Mouse (Mus musculus): ENCODE data around the gene Npcd. TPM values are rescaled to one million over a fixed set of nuclear protein-coding genes. Genes with fewer than 3 reads are reported as not detected.

Gene Npcd
- polyA plus RNA-seq, 1 experiment from 2014 or later = 2.5 TPM

GRCm38 (mm10) chr15:79768302-79768701 lies 65.7 kb downstream of the Npcd start:
- WGBS = 63% methylated on average over 6 of the region's 6 CpGs
- no peaks in the 10 kb centered on the region for H3K9me3 ChIP-seq (ENCODE audit: control insufficient read depth, low read length)
- no peak overlapping the region for H3K9ac ChIP-seq (replicated peaks; ENCODE audit: low read depth, low read length)

GRCm38 (mm10) chr15:79767327-79767961 lies 66.6 kb downstream of the Npcd start:
- no peak for ATAC-seq (ENCODE audit: low read depth)
- Histone ChIP-seq H3K27ac (ENCODE audit: low read depth, low read length) (no peak overlapping the region), H3K27me3 (ENCODE audit: control insufficient read depth, insufficient read depth, low read length) (no peaks in the 10 kb centered on the region), H3K4me3 (ENCODE audit: low read depth, low read length) (no peak overlapping the region), H3K4me2 (ENCODE audit: low read depth, low read length) (no peak overlapping the region), H3K9me3 (ENCODE audit: control insufficient read depth, low read length) (no peaks in the 10 kb centered on the region), H3K4me1 (ENCODE audit: control insufficient read depth, insufficient read depth, low read length) (peaks cover 5% of the 10 kb centered on the region; the same call in 1 of the 2 replicates), H3K36me3 (ENCODE audit: control insufficient read depth, insufficient read depth, low read length) (peaks cover 12% of the 10 kb centered on the region; the same call in 1 of the 2 replicates), H3K9ac (replicated peaks; ENCODE audit: low read depth, low read length) (no peak overlapping the region)
- 79% methylated on average over 16 of the region's 16 CpGs for WGBS

More at GRCm38 (mm10) chr15:79768302-79768701, 65.7 kb downstream of the Npcd start:
- H3K4me2 ChIP-seq (ENCODE audit: low read depth, low read length) = no peak overlapping the region
- ATAC-seq (ENCODE audit: low read depth) = no peak
- no peaks in the 10 kb centered on the region for H3K27me3 ChIP-seq (ENCODE audit: control insufficient read depth, insufficient read depth, low read length)
- H3K27ac ChIP-seq (ENCODE audit: low read depth, low read length) = no peak overlapping the region
- H3K4me3 ChIP-seq (ENCODE audit: low read depth, low read length) = no peak overlapping the region
- peaks cover 6% of the 10 kb centered on the region; the same call in 1 of the 2 replicates for H3K36me3 ChIP-seq (ENCODE audit: control insufficient read depth, insufficient read depth, low read length)
- peaks cover 6% of the 10 kb centered on the region for H3K4me1 ChIP-seq (ENCODE audit: control insufficient read depth, insufficient read depth, low read length)

- Histone ChIP-seq H3K27ac (ENCODE audit: low read depth, low read length) (no peak overlapping the region), H3K4me1 (ENCODE audit: control insufficient read depth, insufficient read depth, low read length) (peaks cover 5% of the 10 kb centered on the region; the same call in 1 of the 2 replicates), H3K36me3 (ENCODE audit: control insufficient read depth, insufficient read depth, low read length) (peaks cover 17% of the 10 kb centered on the region; the same call in 1 of the 2 replicates), H3K4me3 (ENCODE audit: low read depth, low read length) (no peak overlapping the region), H3K27me3 (ENCODE audit: control insufficient read depth, insufficient read depth, low read length) (no peaks in the 10 kb centered on the region), H3K4me2 (ENCODE audit: low read depth, low read length) (no peak overlapping the region), H3K9ac (replicated peaks; ENCODE audit: low read depth, low read length) (no peak overlapping the region), H3K9me3 (ENCODE audit: control insufficient read depth, low read length) (no peaks in the 10 kb centered on the region)
- ATAC-seq (ENCODE audit: low read depth) = no peak
- WGBS = 83% methylated on average over 10 of the region's 10 CpGs
These were observed 67.4 kb downstream of the Npcd start for GRCm38 (mm10) chr15:79766586-79767071.

GRCm38 (mm10) chr15:79766168-79766567 lies 67.9 kb downstream of the Npcd start:
- no peak for ATAC-seq (ENCODE audit: low read depth)
- Histone ChIP-seq H3K4me1 (ENCODE audit: control insufficient read depth, insufficient read depth, low read length) (peaks cover 5% of the 10 kb centered on the region; the same call in 1 of the 2 replicates), H3K27me3 (ENCODE audit: control insufficient read depth, insufficient read depth, low read length) (no peaks in the 10 kb centered on the region), H3K27ac (ENCODE audit: low read depth, low read length) (no peak overlapping the region), H3K4me3 (ENCODE audit: low read depth, low read length) (no peak overlapping the region), H3K36me3 (ENCODE audit: control insufficient read depth, insufficient read depth, low read length) (peaks cover 17% of the 10 kb centered on the region; the same call in 1 of the 2 replicates), H3K9me3 (ENCODE audit: control insufficient read depth, low read length) (no peaks in the 10 kb centered on the region), H3K9ac (replicated peaks; ENCODE audit: low read depth, low read length) (no peak overlapping the region), H3K4me2 (ENCODE audit: low read depth, low read length) (no peak overlapping the region)
- 62% methylated on average over 10 of the region's 10 CpGs for WGBS

- H3K9ac ChIP-seq (replicated peaks; ENCODE audit: low read depth, low read length) = no peak overlapping the region
- H3K4me3 ChIP-seq (ENCODE audit: low read depth, low read length) = no peak overlapping the region
- WGBS = 77% methylated on average over 2 of the region's 2 CpGs
- no peak overlapping the region for H3K4me2 ChIP-seq (ENCODE audit: low read depth, low read length)
- H3K36me3 ChIP-seq (ENCODE audit: control insufficient read depth, insufficient read depth, low read length) = peaks cover 17% of the 10 kb centered on the region; the same call in 1 of the 2 replicates
- H3K27ac ChIP-seq (ENCODE audit: low read depth, low read length) = no peak overlapping the region
- H3K9me3 ChIP-seq (ENCODE audit: control insufficient read depth, low read length) = no peaks in the 10 kb centered on the region
- no peak for ATAC-seq (ENCODE audit: low read depth)
- no peaks in the 10 kb centered on the region for H3K4me1 ChIP-seq (ENCODE audit: control insufficient read depth, insufficient read depth, low read length)
- H3K27me3 ChIP-seq (ENCODE audit: control insufficient read depth, insufficient read depth, low read length) = no peaks in the 10 kb centered on the region
These were observed 68.7 kb downstream of the Npcd start for GRCm38 (mm10) chr15:79765361-79765760.

- ATAC-seq (ENCODE audit: low read depth) = no peak
- H3K36me3 ChIP-seq (ENCODE audit: control insufficient read depth, insufficient read depth, low read length) = peaks cover 17% of the 10 kb centered on the region; the same call in 1 of the 2 replicates
- H3K27ac ChIP-seq (ENCODE audit: low read depth, low read length) = no peak overlapping the region
- H3K9ac ChIP-seq (replicated peaks; ENCODE audit: low read depth, low read length) = no peak overlapping the region
- H3K4me3 ChIP-seq (ENCODE audit: low read depth, low read length) = no peak overlapping the region
- H3K4me2 ChIP-seq (ENCODE audit: low read depth, low read length) = no peak overlapping the region
- H3K4me1 ChIP-seq (ENCODE audit: control insufficient read depth, insufficient read depth, low read length) = no peaks in the 10 kb centered on the region
- 78% methylated on average over 11 of the region's 11 CpGs for WGBS
- no peaks in the 10 kb centered on the region for H3K9me3 ChIP-seq (ENCODE audit: control insufficient read depth, low read length)
- H3K27me3 ChIP-seq (ENCODE audit: control insufficient read depth, insufficient read depth, low read length) = no peaks in the 10 kb centered on the region
These were observed 69.3 kb downstream of the Npcd start for GRCm38 (mm10) chr15:79764539-79765267.

- H3K4me2 ChIP-seq (ENCODE audit: low read depth, low read length) = no peak overlapping the region
- H3K27me3 ChIP-seq (ENCODE audit: control insufficient read depth, insufficient read depth, low read length) = no peaks in the 10 kb centered on the region
- no peak overlapping the region for H3K4me3 ChIP-seq (ENCODE audit: low read depth, low read length)
- no peak overlapping the region for H3K9ac ChIP-seq (replicated peaks; ENCODE audit: low read depth, low read length)
- H3K4me1 ChIP-seq (ENCODE audit: control insufficient read depth, insufficient read depth, low read length) = no peaks in the 10 kb centered on the region
- H3K36me3 ChIP-seq (ENCODE audit: control insufficient read depth, insufficient read depth, low read length) = peaks cover 17% of the 10 kb centered on the region; the same call in 1 of the 2 replicates
- H3K27ac ChIP-seq (ENCODE audit: low read depth, low read length) = no peak overlapping the region
- no peaks in the 10 kb centered on the region for H3K9me3 ChIP-seq (ENCODE audit: control insufficient read depth, low read length)
- ATAC-seq (ENCODE audit: low read depth) = no peak
- 88% methylated on average over 7 of the region's 7 CpGs for WGBS
These were observed 70.3 kb downstream of the Npcd start for GRCm38 (mm10) chr15:79763601-79764246.

- Histone ChIP-seq H3K4me3 (ENCODE audit: low read depth, low read length) (no peak overlapping the region), H3K9me3 (ENCODE audit: control insufficient read depth, low read length) (no peaks in the 10 kb centered on the region), H3K27ac (ENCODE audit: low read depth, low read length) (no peak overlapping the region), H3K36me3 (ENCODE audit: control insufficient read depth, insufficient read depth, low read length) (peaks cover 17% of the 10 kb centered on the region; the same call in 1 of the 2 replicates), H3K9ac (replicated peaks; ENCODE audit: low read depth, low read length) (no peak overlapping the region), H3K27me3 (ENCODE audit: control insufficient read depth, insufficient read depth, low read length) (no peaks in the 10 kb centered on the region), H3K4me2 (ENCODE audit: low read depth, low read length) (no peak overlapping the region), H3K4me1 (ENCODE audit: control insufficient read depth, insufficient read depth, low read length) (no peaks in the 10 kb centered on the region)
- no peak for ATAC-seq (ENCODE audit: low read depth)
- 90% methylated on average over 9 of the region's 9 CpGs for WGBS
These were observed 71.0 kb downstream of the Npcd start for GRCm38 (mm10) chr15:79763001-79763400.
